Mouse (Mus musculus) limb, embryonic 11.5 days (tissue): ENCODE results near the gene Commd1. TPM values are rescaled to one million over a fixed set of nuclear protein-coding genes. Genes with fewer than 3 reads are reported as not detected.

ENCODE experiments used
- ATAC-seq: fragments of 200-750 bp; cut with Nextera tagmentation; 2 replicates; pipeline ENCODE4 v1.8.0; 2017; ENCODE audit warnings: low read depth; ENCODE audit not compliant: insufficient number of reproducible peaks, low FRiP score, low TSS enrichment
- DNase-seq: peaks from one replicate; pipeline ENCODE4 v3.0.0-alpha.2; 2015; ENCODE audit warnings: low spot score
- H3K27ac ChIP-seq: fragments of 300-500 bp; sonication (generic); replicated peaks from 2 replicates; pipeline ENCODE4 v1.5.1; 2014; ENCODE audit warnings: low read depth, mild to moderate bottlenecking, low read length
- H3K27me3 ChIP-seq: fragments of 300-500 bp; sonication (generic); 2 replicates; pipeline ENCODE4 v1.6.1; 2014; ENCODE audit warnings: mild to moderate bottlenecking, low read length, mixed read lengths; ENCODE audit not compliant: control insufficient read depth, insufficient read depth
- H3K36me3 ChIP-seq: fragments of 300-500 bp; sonication (generic); 2 replicates; pipeline ENCODE4 v1.6.1; 2014; ENCODE audit warnings: mild to moderate bottlenecking, low read length, moderate library complexity, mixed read lengths; ENCODE audit not compliant: control insufficient read depth, insufficient read depth
- H3K4me1 ChIP-seq: fragments of 300-500 bp; sonication (generic); 2 replicates; pipeline ENCODE4 v1.6.1; 2014; ENCODE audit warnings: low read length, mixed read lengths; ENCODE audit not compliant: control insufficient read depth, insufficient read depth
- H3K4me2 ChIP-seq: fragments of 300-500 bp; sonication (generic); 2 replicates; pipeline ENCODE4 v1.6.1; 2014; ENCODE audit warnings: low read depth, mild to moderate bottlenecking, moderate library complexity; ENCODE audit not compliant: severe bottlenecking
- H3K4me3 ChIP-seq: fragments of 300-500 bp; sonication (generic); 2 replicates; pipeline ENCODE4 v1.5.1; 2014; ENCODE audit warnings: low read depth, low read length
- H3K9ac ChIP-seq: fragments of 300-500 bp; sonication (generic); 2 replicates; pipeline ENCODE4 v1.6.1; 2014; ENCODE audit warnings: mild to moderate bottlenecking, low read length
- H3K9me3 ChIP-seq: fragments of 300-500 bp; sonication (generic); 2 replicates; pipeline ENCODE4 v1.6.1; 2016; ENCODE audit warnings: low read length; ENCODE audit not compliant: control insufficient read depth
- WGBS: fragments of 180-500 bp; shearing (Covaris S2); extraction: QIAGEN DNeasy Blood & Tissue Kit; methylation state at CpG from one replicate; pipeline ENCODE4 v1.1.7; 2014; 5-methylcytosine and 5-hydroxymethylcytosine counted together
- polyA plus RNA-seq: library from polyadenylated mRNA; unstranded; fragments of >200 nt; fragmentation: Nextera tagmentation; extraction: Ambion mirVana; gene quantifications from 2 replicates; pipeline ENCODE4 v1.2.1, GENCODE M21; 2014

Gene Commd1
- polyA plus RNA-seq, 1 experiment from 2014 or later: 417 TPM

GRCm38 (mm10) chr11:22971835-22972709, 10.1 kb downstream of the Commd1 start, which contains the start of gene Zrsr1:
TSS of gene Zrsr1 (plus strand) at chr11:22972005.
- H3K27me3 ChIP-seq: no peaks in the 10 kb centered on the region
- H3K27ac ChIP-seq: no peak within 1 kb of the TSS
- no peaks in the 10 kb centered on the region for H3K4me1 ChIP-seq
- ATAC-seq (peak; percentile 73), DNase-seq (peak; percentile 64)
- peak within 1 kb of the TSS; percentile 59 for H3K4me3 ChIP-seq
- H3K9me3 ChIP-seq: peaks cover 11% of the 10 kb centered on the region; the same call in 1 of the 2 replicates
- peak within 1 kb of the TSS; percentile 76 for H3K4me2 ChIP-seq
- 0 out of 2 replicates have a peak, but pooled peaks cover 5% of the 10 kb centered on the region for H3K36me3 ChIP-seq
- peak within 1 kb of the TSS; percentile 53 for H3K9ac ChIP-seq
- 51% methylated on average over 56 of the region's 56 CpGs for WGBS

GRCm38 (mm10) chr11:22970546-22970945, 11.6 kb downstream of the Commd1 start:
- no peaks in the 10 kb centered on the region for H3K27me3 ChIP-seq
- 97% methylated on average over 1 of the region's 1 CpGs for WGBS
- H3K9me3 ChIP-seq: peaks cover 11% of the 10 kb centered on the region; the same call in 1 of the 2 replicates
- peaks cover 5% of the 10 kb centered on the region; the same call in 1 of the 2 replicates for H3K36me3 ChIP-seq
- no peak for DNase-seq
- H3K4me1 ChIP-seq: no peaks in the 10 kb centered on the region
- no peak overlapping the region for H3K4me3 ChIP-seq
- no peak overlapping the region for H3K4me2 ChIP-seq
- no peak overlapping the region for H3K9ac ChIP-seq
- H3K27ac ChIP-seq: no peak overlapping the region
- no peak for ATAC-seq

GRCm38 (mm10) chr11:22969486-22969885, 12.7 kb downstream of the Commd1 start:
- no peak overlapping the region for H3K4me3 ChIP-seq
- no peak for DNase-seq
- ATAC-seq: no peak
- H3K36me3 ChIP-seq: peaks cover 5% of the 10 kb centered on the region; the same call in 1 of the 2 replicates
- no peak overlapping the region for H3K27ac ChIP-seq
- no peaks in the 10 kb centered on the region for H3K4me1 ChIP-seq
- peaks cover 11% of the 10 kb centered on the region; the same call in 1 of the 2 replicates for H3K9me3 ChIP-seq
- no peak overlapping the region for H3K9ac ChIP-seq
- no peak overlapping the region for H3K4me2 ChIP-seq
- H3K27me3 ChIP-seq: no peaks in the 10 kb centered on the region
- WGBS: 73% methylated on average over 6 of the region's 6 CpGs

- ATAC-seq (no peak), DNase-seq (no peak)
- H3K27me3 ChIP-seq: no peaks in the 10 kb centered on the region
- no peak overlapping the region for H3K27ac ChIP-seq
- WGBS: 85% methylated on average over 4 of the region's 4 CpGs
- H3K36me3 ChIP-seq: no peaks in the 10 kb centered on the region; the same call in 1 of the 2 replicates
- H3K4me3 ChIP-seq: no peak overlapping the region
- no peaks in the 10 kb centered on the region for H3K9me3 ChIP-seq
- no peak overlapping the region for H3K9ac ChIP-seq
- no peaks in the 10 kb centered on the region for H3K4me1 ChIP-seq
- no peak overlapping the region for H3K4me2 ChIP-seq
Measured at GRCm38 (mm10) chr11:22965503-22965902, 16.7 kb downstream of the Commd1 start.

GRCm38 (mm10) chr11:22964401-22964800, 17.8 kb downstream of the Commd1 start:
- Histone ChIP-seq H3K4me1 (no peaks in the 10 kb centered on the region), H3K4me2 (no peak overlapping the region), H3K36me3 (no peaks in the 10 kb centered on the region; the same call in 1 of the 2 replicates), H3K9ac (no peak overlapping the region), H3K27me3 (no peaks in the 10 kb centered on the region), H3K27ac (no peak overlapping the region), H3K4me3 (no peak overlapping the region), H3K9me3 (no peaks in the 10 kb centered on the region)
- DNase-seq (no peak), ATAC-seq (no peak)
- WGBS: 89% methylated on average over 4 of the region's 4 CpGs

- 79% methylated on average over 1 of the region's 1 CpGs for WGBS
- Histone ChIP-seq H3K9me3 (no peaks in the 10 kb centered on the region), H3K4me1 (no peaks in the 10 kb centered on the region), H3K27me3 (no peaks in the 10 kb centered on the region), H3K27ac (no peak overlapping the region), H3K4me2 (no peak overlapping the region), H3K36me3 (no peaks in the 10 kb centered on the region; the same call in 1 of the 2 replicates), H3K9ac (no peak overlapping the region), H3K4me3 (no peak overlapping the region)
- ATAC-seq (no peak), DNase-seq (no peak)
Measured at GRCm38 (mm10) chr11:22962101-22962500, 20.1 kb downstream of the Commd1 start.

- 0 out of 2 replicates have a peak, but pooled peaks cover 2% of the 10 kb centered on the region for H3K36me3 ChIP-seq
- DNase-seq: no peak
- ATAC-seq: no peak
- WGBS: 89% methylated on average over 4 of the region's 4 CpGs
- no peaks in the 10 kb centered on the region for H3K9me3 ChIP-seq
- no peak overlapping the region for H3K4me2 ChIP-seq
- no peaks in the 10 kb centered on the region for H3K4me1 ChIP-seq
- H3K27me3 ChIP-seq: no peaks in the 10 kb centered on the region
- H3K4me3 ChIP-seq: no peak overlapping the region
- no peak overlapping the region for H3K9ac ChIP-seq
- H3K27ac ChIP-seq: no peak overlapping the region
Measured at GRCm38 (mm10) chr11:22957791-22958374, 24.3 kb downstream of the Commd1 start.

- Histone ChIP-seq H3K27me3 (no peaks in the 10 kb centered on the region), H3K9ac (no peak overlapping the region), H3K4me1 (no peaks in the 10 kb centered on the region), H3K4me2 (no peak overlapping the region), H3K27ac (no peak overlapping the region), H3K4me3 (no peak overlapping the region), H3K9me3 (no peaks in the 10 kb centered on the region), H3K36me3 (0 out of 2 replicates have a peak, but pooled peaks cover 2% of the 10 kb centered on the region)
- DNase-seq (no peak), ATAC-seq (no peak)
- 70% methylated on average over 4 of the region's 4 CpGs for WGBS
Measured at GRCm38 (mm10) chr11:22956830-22957229, 25.4 kb downstream of the Commd1 start.
